Mouse (Mus musculus): ENCODE results near the gene Rtca. TPM values are rescaled to one million over a fixed set of nuclear protein-coding genes. Genes with fewer than 3 reads are reported as not detected.

Rtca gene
- 20.1 and 29.6 TPM in 2 replicates for polyA plus RNA-seq (2012; rRNA removed)

GRCm38 (mm10) chr3:116507772-116508351, at the start of gene Rtca:
Gene Rtca (minus strand): TSS chr3:116508208.
- TF ChIP-seq POLR2A (IDR thresholded peaks at IDR 0.05; ENCODE audit: low read depth, low read length), result peak; percentile 48; the same call in 1 of the 2 replicates
- TF ChIP-seq CTCF (IDR thresholded peaks at IDR 0.05; ENCODE audit: extremely low read depth, insufficient read length, insufficient replicate concordance, low read depth, low read length), result peak; percentile 80
- Histone ChIP-seq H3K27me3 (ENCODE audit: control insufficient read depth, insufficient read depth, low read length) (no peaks in the 10 kb centered on the region), H3K4me3 (ENCODE audit: low read depth, low read length) (peak within 1 kb of the TSS; percentile 76), H3K36me3 (ENCODE audit: control insufficient read depth, insufficient read depth, low read length) (peaks cover 23% of the 10 kb centered on the region), H3K4me1 (ENCODE audit: control insufficient read depth, insufficient read depth, insufficient read length, low read length) (peaks cover 6% of the 10 kb centered on the region), H3K27ac (ENCODE audit: insufficient read depth, low read depth, low read length) (no peak within 1 kb of the TSS; the same call in 1 of the 2 replicates)
- WGBS, result under 1% methylated on average over 44 of the region's 44 CpGs

- Histone ChIP-seq H3K36me3 (ENCODE audit: control insufficient read depth, insufficient read depth, low read length) (peaks cover 8% of the 10 kb centered on the region), H3K27ac (ENCODE audit: insufficient read depth, low read depth, low read length) (no peak overlapping the region), H3K4me1 (ENCODE audit: control insufficient read depth, insufficient read depth, insufficient read length, low read length) (no peaks in the 10 kb centered on the region), H3K4me3 (ENCODE audit: low read depth, low read length) (no peak overlapping the region), H3K27me3 (ENCODE audit: control insufficient read depth, insufficient read depth, low read length) (no peaks in the 10 kb centered on the region)
- WGBS, result 93% methylated on average over 5 of the region's 5 CpGs
- TF ChIP-seq CTCF (IDR thresholded peaks at IDR 0.05; ENCODE audit: extremely low read depth, insufficient read length, insufficient replicate concordance, low read depth, low read length) (no peak), POLR2A (IDR thresholded peaks at IDR 0.05; ENCODE audit: low read depth, low read length) (no peak)
Observed at GRCm38 (mm10) chr3:116551362-116551761, 43.4 kb upstream of the Rtca start.

GRCm38 (mm10) chr3:116547430-116547829, 39.4 kb upstream of the Rtca start:
- WGBS, result 58% methylated on average over 5 of the region's 5 CpGs
- H3K4me3 ChIP-seq (ENCODE audit: low read depth, low read length), result no peak overlapping the region
- no peak overlapping the region for H3K27ac ChIP-seq (ENCODE audit: insufficient read depth, low read depth, low read length)
- H3K36me3 ChIP-seq (ENCODE audit: control insufficient read depth, insufficient read depth, low read length), result peaks cover 12% of the 10 kb centered on the region
- H3K27me3 ChIP-seq (ENCODE audit: control insufficient read depth, insufficient read depth, low read length), result no peaks in the 10 kb centered on the region
- no peaks in the 10 kb centered on the region for H3K4me1 ChIP-seq (ENCODE audit: control insufficient read depth, insufficient read depth, insufficient read length, low read length)
- TF ChIP-seq CTCF (IDR thresholded peaks at IDR 0.05; ENCODE audit: extremely low read depth, insufficient read length, insufficient replicate concordance, low read depth, low read length), result no peak
- TF ChIP-seq POLR2A (IDR thresholded peaks at IDR 0.05; ENCODE audit: low read depth, low read length), result no peak

- Histone ChIP-seq H3K36me3 (ENCODE audit: control insufficient read depth, insufficient read depth, low read length) (peaks cover 20% of the 10 kb centered on the region), H3K27ac (ENCODE audit: insufficient read depth, low read depth, low read length) (no peak overlapping the region), H3K27me3 (ENCODE audit: control insufficient read depth, insufficient read depth, low read length) (no peaks in the 10 kb centered on the region), H3K4me3 (ENCODE audit: low read depth, low read length) (no peak overlapping the region), H3K4me1 (ENCODE audit: control insufficient read depth, insufficient read depth, insufficient read length, low read length) (no peaks in the 10 kb centered on the region)
- WGBS, result 73% methylated on average over 3 of the region's 3 CpGs
- TF ChIP-seq POLR2A (IDR thresholded peaks at IDR 0.05; ENCODE audit: low read depth, low read length) (no peak), CTCF (IDR thresholded peaks at IDR 0.05; ENCODE audit: extremely low read depth, insufficient read length, insufficient replicate concordance, low read depth, low read length) (no peak)
Observed at GRCm38 (mm10) chr3:116542532-116542931, 34.5 kb upstream of the Rtca start.

GRCm38 (mm10) chr3:116542070-116542469, 34.1 kb upstream of the Rtca start:
- WGBS, result 72% methylated on average over 2 of the region's 2 CpGs
- H3K36me3 ChIP-seq (ENCODE audit: control insufficient read depth, insufficient read depth, low read length), result peaks cover 20% of the 10 kb centered on the region
- no peak overlapping the region for H3K4me3 ChIP-seq (ENCODE audit: low read depth, low read length)
- no peaks in the 10 kb centered on the region for H3K4me1 ChIP-seq (ENCODE audit: control insufficient read depth, insufficient read depth, insufficient read length, low read length)
- no peak for TF ChIP-seq POLR2A (IDR thresholded peaks at IDR 0.05; ENCODE audit: low read depth, low read length)
- TF ChIP-seq CTCF (IDR thresholded peaks at IDR 0.05; ENCODE audit: extremely low read depth, insufficient read length, insufficient replicate concordance, low read depth, low read length), result no peak
- no peak overlapping the region for H3K27ac ChIP-seq (ENCODE audit: insufficient read depth, low read depth, low read length)
- H3K27me3 ChIP-seq (ENCODE audit: control insufficient read depth, insufficient read depth, low read length), result no peaks in the 10 kb centered on the region

GRCm38 (mm10) chr3:116537200-116537573, 29.2 kb upstream of the Rtca start:
- H3K4me3 ChIP-seq (ENCODE audit: low read depth, low read length), result no peak overlapping the region
- 85% methylated on average over 6 of the region's 6 CpGs for WGBS
- peaks cover 32% of the 10 kb centered on the region for H3K36me3 ChIP-seq (ENCODE audit: control insufficient read depth, insufficient read depth, low read length)
- H3K27me3 ChIP-seq (ENCODE audit: control insufficient read depth, insufficient read depth, low read length), result no peaks in the 10 kb centered on the region
- no peak overlapping the region for H3K27ac ChIP-seq (ENCODE audit: insufficient read depth, low read depth, low read length)
- TF ChIP-seq POLR2A (IDR thresholded peaks at IDR 0.05; ENCODE audit: low read depth, low read length), result no peak
- no peak for TF ChIP-seq CTCF (IDR thresholded peaks at IDR 0.05; ENCODE audit: extremely low read depth, insufficient read length, insufficient replicate concordance, low read depth, low read length)
- H3K4me1 ChIP-seq (ENCODE audit: control insufficient read depth, insufficient read depth, insufficient read length, low read length), result no peaks in the 10 kb centered on the region

GRCm38 (mm10) chr3:116536428-116537199, 28.6 kb upstream of the Rtca start:
- H3K4me1 ChIP-seq (ENCODE audit: control insufficient read depth, insufficient read depth, insufficient read length, low read length), result no peaks in the 10 kb centered on the region
- no peaks in the 10 kb centered on the region for H3K27me3 ChIP-seq (ENCODE audit: control insufficient read depth, insufficient read depth, low read length)
- H3K4me3 ChIP-seq (ENCODE audit: low read depth, low read length), result no peak overlapping the region
- no peak overlapping the region for H3K27ac ChIP-seq (ENCODE audit: insufficient read depth, low read depth, low read length)
- TF ChIP-seq POLR2A (IDR thresholded peaks at IDR 0.05; ENCODE audit: low read depth, low read length) (no peak), CTCF (IDR thresholded peaks at IDR 0.05; ENCODE audit: extremely low read depth, insufficient read length, insufficient replicate concordance, low read depth, low read length) (no peak)
- peaks cover 32% of the 10 kb centered on the region for H3K36me3 ChIP-seq (ENCODE audit: control insufficient read depth, insufficient read depth, low read length)
- 36% methylated on average over 16 of the region's 16 CpGs for WGBS
